Mouse (Mus musculus) limb, embryonic 11.5 days (tissue): Measurements from ENCODE around the gene Olfr1410. TPM values are rescaled to one million over a fixed set of nuclear protein-coding genes. Genes with fewer than 3 reads are reported as not detected.

ENCODE experiments used
- ATAC-seq: fragments of 200-750 bp; cut with Nextera tagmentation; 2 replicates; pipeline ENCODE4 v1.8.0; 2017; ENCODE audit warnings: low read depth; ENCODE audit not compliant: insufficient number of reproducible peaks, low FRiP score, low TSS enrichment
- DNase-seq: peaks from one replicate; pipeline ENCODE4 v3.0.0-alpha.2; 2015; ENCODE audit warnings: low spot score
- H3K27ac ChIP-seq: fragments of 300-500 bp; sonication (generic); replicated peaks from 2 replicates; pipeline ENCODE4 v1.5.1; 2014; ENCODE audit warnings: low read depth, mild to moderate bottlenecking, low read length
- H3K27me3 ChIP-seq: fragments of 300-500 bp; sonication (generic); 2 replicates; pipeline ENCODE4 v1.6.1; 2014; ENCODE audit warnings: mild to moderate bottlenecking, low read length, mixed read lengths; ENCODE audit not compliant: control insufficient read depth, insufficient read depth
- H3K36me3 ChIP-seq: fragments of 300-500 bp; sonication (generic); 2 replicates; pipeline ENCODE4 v1.6.1; 2014; ENCODE audit warnings: mild to moderate bottlenecking, low read length, moderate library complexity, mixed read lengths; ENCODE audit not compliant: control insufficient read depth, insufficient read depth
- H3K4me1 ChIP-seq: fragments of 300-500 bp; sonication (generic); 2 replicates; pipeline ENCODE4 v1.6.1; 2014; ENCODE audit warnings: low read length, mixed read lengths; ENCODE audit not compliant: control insufficient read depth, insufficient read depth
- H3K4me2 ChIP-seq: fragments of 300-500 bp; sonication (generic); 2 replicates; pipeline ENCODE4 v1.6.1; 2014; ENCODE audit warnings: low read depth, mild to moderate bottlenecking, moderate library complexity; ENCODE audit not compliant: severe bottlenecking
- H3K4me3 ChIP-seq: fragments of 300-500 bp; sonication (generic); 2 replicates; pipeline ENCODE4 v1.5.1; 2014; ENCODE audit warnings: low read depth, low read length
- H3K9ac ChIP-seq: fragments of 300-500 bp; sonication (generic); 2 replicates; pipeline ENCODE4 v1.6.1; 2014; ENCODE audit warnings: mild to moderate bottlenecking, low read length
- H3K9me3 ChIP-seq: fragments of 300-500 bp; sonication (generic); 2 replicates; pipeline ENCODE4 v1.6.1; 2016; ENCODE audit warnings: low read length; ENCODE audit not compliant: control insufficient read depth
- WGBS: fragments of 180-500 bp; shearing (Covaris S2); extraction: QIAGEN DNeasy Blood & Tissue Kit; methylation state at CpG from one replicate; pipeline ENCODE4 v1.1.7; 2014; 5-methylcytosine and 5-hydroxymethylcytosine counted together
- polyA plus RNA-seq: library from polyadenylated mRNA; unstranded; fragments of >200 nt; fragmentation: Nextera tagmentation; extraction: Ambion mirVana; gene quantifications from 2 replicates; pipeline ENCODE4 v1.2.1, GENCODE M21; 2014

Gene Olfr1410
- polyA plus RNA-seq, 1 experiment from 2014 or later = not detected

- Histone ChIP-seq H3K27ac (no peak overlapping the region), H3K4me1 (no peaks in the 10 kb centered on the region), H3K9ac (no peak overlapping the region), H3K4me3 (no peak overlapping the region), H3K36me3 (no peaks in the 10 kb centered on the region), H3K4me2 (no peak overlapping the region), H3K9me3 (no peaks in the 10 kb centered on the region), H3K27me3 (no peaks in the 10 kb centered on the region)
- ATAC-seq (no peak), DNase-seq (no peak)
- 82% methylated on average over 1 of the region's 1 CpGs for WGBS
Measured at GRCm38 (mm10) chr1:92616046-92616445, 10.5 kb downstream of the Olfr1410 start.

GRCm38 (mm10) chr1:92617488-92617887 is 11.9 kb downstream of the Olfr1410 start, which contains the start of gene Olfr12:
Gene Olfr12, plus strand, starts transcription at chr1:92617788.
- Histone ChIP-seq H3K36me3 (no peaks in the 10 kb centered on the region), H3K9me3 (no peaks in the 10 kb centered on the region), H3K27ac (no peak within 1 kb of the TSS), H3K4me3 (no peak within 1 kb of the TSS), H3K4me1 (no peaks in the 10 kb centered on the region), H3K4me2 (no peak within 1 kb of the TSS), H3K9ac (no peak within 1 kb of the TSS), H3K27me3 (no peaks in the 10 kb centered on the region)
- WGBS = 63% methylated on average over 2 of the region's 2 CpGs
- DNase-seq (no peak), ATAC-seq (no peak)

GRCm38 (mm10) chr1:92618360-92618759 is 12.8 kb downstream of the Olfr1410 start:
- Histone ChIP-seq H3K4me1 (no peaks in the 10 kb centered on the region), H3K9ac (no peak overlapping the region), H3K27ac (no peak overlapping the region), H3K4me2 (no peak overlapping the region), H3K27me3 (no peaks in the 10 kb centered on the region), H3K36me3 (no peaks in the 10 kb centered on the region), H3K9me3 (no peaks in the 10 kb centered on the region), H3K4me3 (no peak overlapping the region)
- no peak for ATAC-seq
- WGBS = 71% methylated on average over 4 of the region's 4 CpGs
- no peak for DNase-seq

- ATAC-seq (no peak), DNase-seq (no peak)
- Histone ChIP-seq H3K4me3 (no peak overlapping the region), H3K36me3 (no peaks in the 10 kb centered on the region), H3K9ac (no peak overlapping the region), H3K27ac (no peak overlapping the region), H3K9me3 (no peaks in the 10 kb centered on the region), H3K27me3 (no peaks in the 10 kb centered on the region), H3K4me1 (no peaks in the 10 kb centered on the region), H3K4me2 (no peak overlapping the region)
- WGBS = 78% methylated on average over 4 of the region's 4 CpGs
Measured at GRCm38 (mm10) chr1:92628227-92628626, 22.6 kb downstream of the Olfr1410 start.

- WGBS = 75% methylated on average over 5 of the region's 5 CpGs
- no peak overlapping the region for H3K4me3 ChIP-seq
- H3K4me2 ChIP-seq = no peak overlapping the region
- no peak for DNase-seq
- H3K27ac ChIP-seq = no peak overlapping the region
- H3K4me1 ChIP-seq = no peaks in the 10 kb centered on the region
- peaks cover 5% of the 10 kb centered on the region; the same call in 1 of the 2 replicates for H3K36me3 ChIP-seq
- no peak overlapping the region for H3K9ac ChIP-seq
- no peaks in the 10 kb centered on the region for H3K27me3 ChIP-seq
- no peaks in the 10 kb centered on the region for H3K9me3 ChIP-seq
- ATAC-seq = no peak
Measured at GRCm38 (mm10) chr1:92632196-92632595, 26.6 kb downstream of the Olfr1410 start.

GRCm38 (mm10) chr1:92632948-92633347 is 27.4 kb downstream of the Olfr1410 start:
- H3K4me3 ChIP-seq = no peak overlapping the region
- H3K36me3 ChIP-seq = peaks cover 5% of the 10 kb centered on the region; the same call in 1 of the 2 replicates
- DNase-seq (no peak), ATAC-seq (no peak)
- no peaks in the 10 kb centered on the region for H3K9me3 ChIP-seq
- H3K27ac ChIP-seq = no peak overlapping the region
- no peak overlapping the region for H3K9ac ChIP-seq
- WGBS = 71% methylated on average over 6 of the region's 6 CpGs
- H3K4me1 ChIP-seq = no peaks in the 10 kb centered on the region
- H3K27me3 ChIP-seq = no peaks in the 10 kb centered on the region
- H3K4me2 ChIP-seq = no peak overlapping the region

GRCm38 (mm10) chr1:92633726-92634125 is 28.1 kb downstream of the Olfr1410 start:
- H3K9me3 ChIP-seq = no peaks in the 10 kb centered on the region
- no peak for DNase-seq
- no peak overlapping the region for H3K27ac ChIP-seq
- peaks cover 9% of the 10 kb centered on the region; the same call in 1 of the 2 replicates for H3K36me3 ChIP-seq
- no peak overlapping the region for H3K4me2 ChIP-seq
- WGBS = 83% methylated on average over 8 of the region's 8 CpGs
- ATAC-seq = no peak
- no peaks in the 10 kb centered on the region for H3K27me3 ChIP-seq
- no peak overlapping the region for H3K9ac ChIP-seq
- H3K4me3 ChIP-seq = no peak overlapping the region
- H3K4me1 ChIP-seq = no peaks in the 10 kb centered on the region

GRCm38 (mm10) chr1:92634569-92634968 is 29.0 kb downstream of the Olfr1410 start:
- Histone ChIP-seq H3K27ac (no peak overlapping the region; the same call in 1 of the 2 replicates), H3K9me3 (no peaks in the 10 kb centered on the region), H3K4me2 (no peak overlapping the region), H3K27me3 (no peaks in the 10 kb centered on the region), H3K4me3 (no peak overlapping the region), H3K36me3 (peaks cover 9% of the 10 kb centered on the region; the same call in 1 of the 2 replicates), H3K9ac (no peak overlapping the region), H3K4me1 (no peaks in the 10 kb centered on the region)
- no peak for ATAC-seq
- WGBS = 53% methylated on average over 1 of the region's 1 CpGs
- DNase-seq = no peak

GRCm38 (mm10) chr1:92634976-92635599 is 29.5 kb downstream of the Olfr1410 start:
- DNase-seq (no peak), ATAC-seq (no peak)
- no peak overlapping the region for H3K9ac ChIP-seq
- H3K27me3 ChIP-seq = no peaks in the 10 kb centered on the region
- 93% methylated on average over 4 of the region's 4 CpGs for WGBS
- H3K27ac ChIP-seq = peak overlapping the region; percentile 37; the same call in 1 of the 2 replicates
- H3K36me3 ChIP-seq = peaks cover 11% of the 10 kb centered on the region
- H3K4me2 ChIP-seq = no peak overlapping the region
- no peak overlapping the region for H3K4me3 ChIP-seq
- H3K9me3 ChIP-seq = no peaks in the 10 kb centered on the region
- no peaks in the 10 kb centered on the region for H3K4me1 ChIP-seq
